Mouse (Mus musculus) liver, embryonic 12.5 days (tissue): Measurements from ENCODE around the gene 1700018F24Rik. TPM values are rescaled to one million over a fixed set of nuclear protein-coding genes. Genes with fewer than 3 reads are reported as not detected.
A peak's percentile ranks its signal among the peaks of the same experiment; 100 is the strongest.
"Not testable (repeated sequence)": the region's sequence is repeated elsewhere in the genome, so short reads cannot be mapped to it uniquely, and the experiment has no call there.

Source experiments
- ATAC-seq: fragments of 200-750 bp; cut with Nextera tagmentation; 2 replicates; pipeline ENCODE4 v1.8.0; 2017; ENCODE audit warnings: moderate number of reproducible peaks, mild to moderate bottlenecking, moderate library complexity
- H3K27ac ChIP-seq: fragments of 300-500 bp; sonication (generic); 2 replicates; pipeline ENCODE4 v1.5.1; 2016; ENCODE audit warnings: mild to moderate bottlenecking
- H3K27me3 ChIP-seq: fragments of 300-500 bp; sonication (generic); replicated peaks from 2 replicates; pipeline ENCODE4 v1.6.1; 2016; ENCODE audit warnings: mild to moderate bottlenecking, moderate library complexity
- H3K36me3 ChIP-seq: fragments of 300-500 bp; sonication (generic); 2 replicates; pipeline ENCODE4 v1.6.1; 2016; ENCODE audit warnings: mild to moderate bottlenecking, moderate library complexity
- H3K4me1 ChIP-seq: fragments of 300-500 bp; sonication (generic); 2 replicates; pipeline ENCODE4 v1.6.1; 2016
- H3K4me2 ChIP-seq: fragments of 300-500 bp; sonication (generic); 2 replicates; pipeline ENCODE4 v1.6.1; 2016; ENCODE audit warnings: mild to moderate bottlenecking, moderate library complexity
- H3K4me3 ChIP-seq: fragments of 300-500 bp; sonication (generic); 2 replicates; pipeline ENCODE4 v1.5.1; 2016; ENCODE audit warnings: mild to moderate bottlenecking, moderate library complexity
- H3K9ac ChIP-seq: fragments of 300-500 bp; sonication (generic); 2 replicates; pipeline ENCODE4 v1.6.1; 2016; ENCODE audit warnings: mild to moderate bottlenecking, moderate library complexity
- H3K9me3 ChIP-seq: fragments of 300-500 bp; sonication (generic); replicated peaks from 2 replicates; pipeline ENCODE4 v1.6.1; 2016; ENCODE audit warnings: mild to moderate bottlenecking, moderate library complexity
- WGBS: fragments of 180-500 bp; shearing (Covaris S2); methylation state at CpG from one replicate; pipeline ENCODE4 v1.1.7; 2016; ENCODE audit not compliant: insufficient replicate concordance; 5-methylcytosine and 5-hydroxymethylcytosine counted together
- polyA plus RNA-seq: library from polyadenylated mRNA; unstranded; fragments of >200 nt; fragmentation: Nextera tagmentation; extraction: Ambion mirVana; gene quantifications from 2 replicates; pipeline ENCODE4 v1.2.1, GENCODE M21; 2016

Gene 1700018F24Rik
- polyA plus RNA-seq, 1 experiment from 2014 or later: not detected

DNA sequence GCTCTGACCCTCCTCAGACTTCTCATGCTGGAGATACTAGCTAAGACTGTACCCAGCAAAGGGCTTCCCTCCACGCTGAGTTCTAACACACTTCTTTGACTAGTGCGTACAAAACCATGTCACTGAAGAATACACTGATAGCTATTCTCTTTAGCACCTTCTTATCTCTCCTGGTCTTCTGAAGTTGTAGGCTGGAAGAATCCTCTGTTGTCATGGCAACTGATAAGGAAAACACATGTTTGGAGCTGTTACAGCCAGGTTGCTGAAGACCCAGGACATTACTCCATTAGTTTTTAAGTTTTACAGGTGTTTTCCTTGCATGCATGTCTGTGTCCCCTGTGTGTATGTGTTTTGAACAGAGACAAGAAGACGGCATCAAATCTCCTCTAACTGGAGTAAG is 11.4 kb downstream of the 1700018F24Rik start:
- not testable (repeated sequence) for H3K4me1 ChIP-seq, H3K4me3 ChIP-seq, H3K36me3 ChIP-seq, H3K9ac ChIP-seq, H3K4me2 ChIP-seq, H3K9me3 ChIP-seq, H3K27me3 ChIP-seq, H3K27ac ChIP-seq
- WGBS: 25% methylated on average over 3 of the region's 3 CpGs
- ATAC-seq: 0 out of 2 replicates have a peak, but pooled peaks have one; percentile 46

DNA sequence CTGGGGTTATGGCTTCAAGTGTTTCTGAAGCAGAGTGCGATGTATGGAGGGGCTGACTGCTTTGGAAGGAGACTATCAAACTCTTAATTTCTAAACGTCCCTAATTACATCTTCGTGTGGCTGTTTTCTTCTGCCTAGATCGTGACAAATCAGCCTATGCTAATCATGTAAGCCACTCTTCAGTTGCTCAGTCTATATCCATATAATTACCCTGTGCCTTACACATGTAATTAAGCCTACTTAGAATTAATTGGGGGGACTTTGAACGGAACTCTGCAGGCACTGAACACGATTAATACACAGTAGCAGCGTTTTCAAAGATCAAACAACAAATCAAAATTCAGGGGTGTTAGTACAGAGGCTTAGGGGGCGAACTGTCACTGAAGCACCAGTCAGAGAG is 15.1 kb downstream of the 1700018F24Rik start:
- no peaks in the 10 kb centered on the region; the same call in 1 of the 2 replicates for H3K27me3 ChIP-seq
- H3K27ac ChIP-seq: no peak overlapping the region
- ATAC-seq: no peak
- peaks cover 6% of the 10 kb centered on the region; the same call in 1 of the 2 replicates for H3K4me1 ChIP-seq
- H3K9me3 ChIP-seq: no peaks in the 10 kb centered on the region
- H3K36me3 ChIP-seq: no peaks in the 10 kb centered on the region
- 64% methylated on average over 8 of the region's 8 CpGs for WGBS
- H3K4me3 ChIP-seq: no peak overlapping the region
- H3K4me2 ChIP-seq: no peak overlapping the region
- no peak overlapping the region for H3K9ac ChIP-seq

DNA sequence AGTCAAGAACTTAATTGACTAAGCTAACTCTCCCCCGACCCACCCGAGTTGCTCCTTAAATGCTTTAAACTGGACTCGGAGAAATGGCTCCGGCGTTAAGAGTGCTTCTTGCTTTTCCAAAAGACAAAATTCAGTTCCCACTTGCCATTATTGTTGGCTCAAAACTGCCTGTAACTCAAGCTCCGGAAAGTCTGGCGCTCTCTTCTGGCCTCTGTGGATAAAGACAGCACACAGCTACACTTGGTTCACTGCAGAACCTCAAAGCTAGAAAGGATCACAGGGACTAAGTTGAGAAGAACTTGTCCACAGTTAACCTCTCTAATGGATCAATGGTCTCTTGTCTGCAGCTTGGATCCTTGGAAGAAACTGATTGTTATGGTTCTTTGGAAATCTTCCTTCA is 15.9 kb downstream of the 1700018F24Rik start:
- H3K9me3 ChIP-seq: no peaks in the 10 kb centered on the region
- H3K36me3 ChIP-seq: no peaks in the 10 kb centered on the region
- 87% methylated on average over 7 of the region's 7 CpGs for WGBS
- H3K4me2 ChIP-seq: no peak overlapping the region
- H3K27ac ChIP-seq: no peak overlapping the region
- H3K9ac ChIP-seq: no peak overlapping the region
- H3K4me1 ChIP-seq: peaks cover 6% of the 10 kb centered on the region; the same call in 1 of the 2 replicates
- ATAC-seq: no peak
- H3K27me3 ChIP-seq: no peaks in the 10 kb centered on the region
- H3K4me3 ChIP-seq: no peak overlapping the region

DNA sequence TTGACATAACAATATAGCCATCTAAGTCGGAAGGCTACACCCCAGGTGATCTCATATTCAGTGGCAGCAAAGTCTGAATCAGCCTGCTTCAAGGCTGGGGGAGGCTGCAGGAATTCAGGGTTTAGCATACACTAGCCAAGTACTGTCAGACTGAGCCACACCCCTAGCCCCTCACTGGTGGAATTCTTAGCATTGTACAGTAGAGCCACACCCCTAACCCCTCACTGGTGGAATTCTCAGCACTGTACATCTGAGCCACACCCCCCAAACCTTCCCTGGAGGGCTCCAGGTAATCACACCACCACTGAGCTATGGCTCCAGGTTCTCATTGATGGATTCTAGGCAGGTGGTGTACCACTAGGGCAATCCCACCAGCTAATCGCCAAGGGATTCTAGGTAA is 16.7 kb downstream of the 1700018F24Rik start:
- no peak overlapping the region for H3K4me2 ChIP-seq
- H3K4me1 ChIP-seq: no peaks in the 10 kb centered on the region
- no peaks in the 10 kb centered on the region for H3K9me3 ChIP-seq
- no peak overlapping the region for H3K4me3 ChIP-seq
- H3K36me3 ChIP-seq: no peaks in the 10 kb centered on the region
- ATAC-seq: no peak
- 65% methylated on average over 2 of the region's 2 CpGs for WGBS
- H3K9ac ChIP-seq: no peak overlapping the region
- H3K27me3 ChIP-seq: no peaks in the 10 kb centered on the region
- no peak overlapping the region for H3K27ac ChIP-seq

DNA sequence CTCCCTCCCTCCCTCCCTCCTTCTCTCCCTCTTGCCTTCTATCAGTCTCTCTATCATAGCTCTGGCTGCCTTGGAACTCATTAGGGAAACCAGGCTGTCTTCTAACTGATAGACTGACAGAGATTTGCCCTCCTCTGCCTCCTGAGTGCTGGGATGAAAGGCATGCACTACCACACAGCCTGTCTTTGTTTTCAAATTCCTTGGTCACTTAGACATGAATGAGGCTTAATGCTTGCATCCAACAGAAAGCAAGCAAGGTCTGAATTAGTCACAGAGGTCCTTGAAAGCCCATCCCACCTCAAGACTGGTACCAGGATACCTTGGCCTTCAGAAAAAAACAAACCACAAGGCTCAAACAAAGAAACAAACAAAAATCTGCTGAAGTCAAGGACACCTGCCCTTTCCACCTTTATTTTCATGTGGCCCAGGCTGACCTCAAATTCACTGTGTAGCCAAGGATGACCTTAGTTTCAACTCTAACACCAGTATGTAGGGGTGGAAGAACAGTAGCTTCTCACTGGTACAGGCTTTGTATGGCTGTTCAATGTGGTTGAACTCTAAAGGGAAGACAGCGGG is 22.1 kb downstream of the 1700018F24Rik start:
- no peaks in the 10 kb centered on the region for H3K4me1 ChIP-seq
- H3K27me3 ChIP-seq: peaks cover 11% of the 10 kb centered on the region; the same call in 1 of the 2 replicates
- H3K27ac ChIP-seq: no peak overlapping the region
- no peak overlapping the region for H3K4me2 ChIP-seq
- no peak for ATAC-seq
- H3K4me3 ChIP-seq: no peak overlapping the region
- WGBS: 70% methylated on average over 1 of the region's 1 CpGs
- H3K36me3 ChIP-seq: no peaks in the 10 kb centered on the region
- H3K9ac ChIP-seq: no peak overlapping the region
- H3K9me3 ChIP-seq: no peaks in the 10 kb centered on the region

DNA sequence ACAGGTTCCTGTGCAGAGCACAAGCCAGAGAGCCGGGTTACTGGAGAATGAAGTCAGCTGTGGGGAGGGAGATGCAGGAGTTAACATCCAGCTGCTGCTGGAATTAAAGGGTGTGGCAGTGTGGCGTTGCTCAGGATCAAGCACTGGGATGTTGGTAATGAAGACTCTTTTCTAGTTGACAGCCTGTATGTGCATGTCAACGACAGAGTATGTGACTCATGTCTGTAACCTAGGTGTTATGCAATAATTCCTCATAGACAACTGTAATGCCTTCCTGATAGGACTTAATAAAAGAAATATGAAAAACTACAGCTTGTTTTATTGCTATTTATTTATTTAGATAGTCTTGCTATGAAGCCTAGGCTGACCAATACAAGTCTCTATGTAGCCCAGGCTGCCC is 26.1 kb downstream of the 1700018F24Rik start:
- Histone ChIP-seq H3K36me3 (no peaks in the 10 kb centered on the region), H3K4me1 (no peaks in the 10 kb centered on the region), H3K27ac (no peak overlapping the region), H3K4me3 (no peak overlapping the region), H3K9me3 (no peaks in the 10 kb centered on the region), H3K4me2 (no peak overlapping the region), H3K9ac (no peak overlapping the region), H3K27me3 (peaks cover 11% of the 10 kb centered on the region; the same call in 1 of the 2 replicates)
- ATAC-seq: no peak
- WGBS: 41% methylated on average over 3 of the region's 3 CpGs

DNA sequence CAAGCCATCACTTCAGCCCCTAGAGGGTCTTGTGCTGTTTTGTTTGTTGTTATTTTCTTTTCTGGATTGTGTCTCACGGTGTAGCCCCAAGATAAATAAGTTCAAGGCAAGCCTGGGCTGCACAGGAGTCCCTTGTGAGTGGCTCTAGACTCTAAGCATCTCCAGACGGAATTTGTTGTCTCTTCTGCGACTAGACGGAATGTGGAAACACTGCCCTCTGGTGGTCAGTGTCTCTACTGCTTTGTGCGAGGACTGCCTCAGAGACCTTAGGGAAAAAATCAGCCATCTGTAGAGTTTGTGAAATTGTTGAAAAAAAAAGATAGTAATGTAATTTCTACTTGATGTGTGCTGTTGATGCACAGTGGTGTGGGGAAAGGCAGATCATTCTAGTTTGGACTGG is 26.9 kb downstream of the 1700018F24Rik start:
- no peaks in the 10 kb centered on the region for H3K36me3 ChIP-seq
- no peak overlapping the region for H3K4me2 ChIP-seq
- no peaks in the 10 kb centered on the region for H3K9me3 ChIP-seq
- 0% methylated on average over 5 of the region's 5 CpGs for WGBS
- no peak overlapping the region for H3K4me3 ChIP-seq
- H3K4me1 ChIP-seq: no peaks in the 10 kb centered on the region
- H3K27me3 ChIP-seq: peaks cover 11% of the 10 kb centered on the region; the same call in 1 of the 2 replicates
- H3K27ac ChIP-seq: no peak overlapping the region
- H3K9ac ChIP-seq: no peak overlapping the region
- ATAC-seq: no peak

DNA sequence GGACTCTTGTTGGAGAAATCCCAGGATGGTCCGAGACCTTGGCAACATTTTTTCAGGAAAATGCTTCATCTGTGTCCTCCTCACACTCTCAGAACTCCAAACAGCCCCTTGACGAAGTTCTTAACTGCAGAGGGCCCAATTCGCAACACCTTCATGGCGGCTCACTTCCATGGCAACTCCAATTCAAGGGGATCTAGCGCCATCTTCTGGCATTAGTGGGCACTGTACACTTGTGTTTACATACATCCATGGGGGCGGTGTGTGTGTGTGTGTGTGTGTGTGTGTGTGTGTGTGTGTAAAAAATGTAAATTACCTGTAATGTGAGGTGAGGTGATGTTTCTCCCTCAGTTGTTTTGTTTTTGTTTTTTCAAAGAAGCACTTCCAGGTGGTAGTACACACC is 28.6 kb downstream of the 1700018F24Rik start:
- H3K9ac ChIP-seq: no peak overlapping the region
- H3K36me3 ChIP-seq: no peaks in the 10 kb centered on the region
- no peaks in the 10 kb centered on the region for H3K4me1 ChIP-seq
- no peak overlapping the region for H3K4me3 ChIP-seq
- no peaks in the 10 kb centered on the region for H3K9me3 ChIP-seq
- peaks cover 11% of the 10 kb centered on the region; the same call in 1 of the 2 replicates for H3K27me3 ChIP-seq
- no peak for ATAC-seq
- 42% methylated on average over 6 of the region's 6 CpGs for WGBS
- H3K4me2 ChIP-seq: no peak overlapping the region
- no peak overlapping the region for H3K27ac ChIP-seq

DNA sequence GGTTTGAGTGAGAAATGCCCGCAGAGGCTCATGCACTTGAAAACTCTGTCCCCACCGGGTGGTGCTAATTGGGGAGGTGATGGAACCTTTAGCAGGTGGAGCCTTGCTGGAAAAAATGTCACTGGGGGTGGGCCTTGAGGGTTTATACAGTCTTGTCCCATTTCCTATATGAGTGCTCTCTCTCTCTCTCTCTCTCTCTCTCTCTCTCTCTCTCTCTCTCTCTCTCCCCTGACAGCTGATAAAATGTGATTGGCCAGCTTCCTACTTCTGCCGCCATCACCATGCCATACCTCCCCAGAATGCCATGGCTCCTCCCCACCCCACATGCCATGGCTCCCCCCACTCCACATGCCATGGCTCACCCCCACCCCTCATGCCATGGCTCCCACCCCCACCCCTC is 32.3 kb downstream of the 1700018F24Rik start:
- Histone ChIP-seq H3K27me3 (no peaks in the 10 kb centered on the region), H3K4me1 (no peaks in the 10 kb centered on the region), H3K9me3 (no peaks in the 10 kb centered on the region), H3K36me3 (no peaks in the 10 kb centered on the region), H3K9ac (no peak overlapping the region), H3K27ac (no peak overlapping the region), H3K4me3 (no peak overlapping the region), H3K4me2 (no peak overlapping the region)
- WGBS: 39% methylated on average over 3 of the region's 3 CpGs
- ATAC-seq: no peak

DNA sequence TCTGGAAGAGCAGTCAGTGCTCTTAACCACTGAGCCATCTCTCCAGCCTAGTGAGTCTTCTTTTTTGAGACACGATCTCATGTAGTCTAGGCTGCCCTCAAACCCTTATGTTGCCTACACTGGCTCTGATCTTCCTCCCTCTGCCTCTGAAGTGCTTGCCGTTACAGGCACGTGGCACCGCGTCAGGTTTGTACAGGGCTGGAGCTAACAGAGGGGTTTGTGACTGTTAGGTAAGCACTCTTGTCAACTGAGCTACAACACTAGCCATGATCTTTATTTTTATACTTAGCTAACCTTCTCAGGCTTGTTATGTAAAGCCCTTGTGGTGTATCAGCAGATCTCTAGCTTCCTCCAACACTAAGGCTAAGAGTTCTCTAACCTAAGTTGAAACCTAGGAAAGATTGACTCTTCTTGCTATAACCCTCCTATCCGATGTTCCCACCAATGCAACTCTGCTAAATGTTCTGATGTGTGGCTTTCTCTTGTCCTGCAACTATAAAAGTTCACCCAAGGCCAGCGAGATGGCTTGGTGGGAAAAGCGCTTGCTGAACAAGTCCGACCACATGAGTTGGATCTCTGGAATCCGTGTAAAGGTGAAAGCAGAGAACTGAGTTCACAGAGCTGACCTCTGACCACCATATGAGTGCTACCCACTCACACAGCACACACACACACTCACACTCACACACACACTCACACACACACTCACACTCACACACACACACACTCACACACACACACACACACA is 39.2 kb downstream of the 1700018F24Rik start:
- WGBS: 79% methylated on average over 10 of the region's 10 CpGs
- Histone ChIP-seq H3K9me3 (no peaks in the 10 kb centered on the region), H3K4me1 (peaks cover 26% of the 10 kb centered on the region), H3K36me3 (peaks cover 11% of the 10 kb centered on the region), H3K4me2 (no peak overlapping the region), H3K27ac (no peak overlapping the region), H3K27me3 (no peaks in the 10 kb centered on the region), H3K4me3 (no peak overlapping the region), H3K9ac (no peak overlapping the region)
- no peak for ATAC-seq

DNA sequence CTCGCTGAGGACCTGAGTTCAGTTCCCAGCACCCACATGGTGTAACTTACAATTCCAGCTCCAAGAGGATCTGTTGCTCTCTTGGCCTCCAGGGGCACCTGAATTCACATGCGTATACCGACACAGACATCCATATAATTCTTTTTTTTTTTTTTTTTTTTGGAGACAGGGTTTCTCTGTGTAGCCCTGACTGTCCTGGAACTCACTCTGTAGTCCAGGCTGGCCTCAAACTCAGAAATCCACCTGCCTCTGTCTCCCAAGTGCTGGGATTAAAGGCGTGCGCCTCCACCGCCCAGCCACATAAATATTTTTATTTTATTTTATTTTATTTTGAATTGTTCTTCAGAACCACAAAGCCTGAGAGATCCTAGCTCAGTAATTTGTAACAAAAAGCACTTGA is 40.4 kb downstream of the 1700018F24Rik start:
- Histone ChIP-seq H3K9ac (peak overlapping the region; percentile 91), H3K4me3 (peak overlapping the region; percentile 78), H3K4me1 (peaks cover 26% of the 10 kb centered on the region), H3K4me2 (peak overlapping the region; percentile 84), H3K36me3 (peaks cover 20% of the 10 kb centered on the region), H3K27ac (peak overlapping the region; percentile 69)
- 41% methylated on average over 6 of the region's 6 CpGs for WGBS
- not testable (repeated sequence) for ATAC-seq, H3K27me3 ChIP-seq, H3K9me3 ChIP-seq

DNA sequence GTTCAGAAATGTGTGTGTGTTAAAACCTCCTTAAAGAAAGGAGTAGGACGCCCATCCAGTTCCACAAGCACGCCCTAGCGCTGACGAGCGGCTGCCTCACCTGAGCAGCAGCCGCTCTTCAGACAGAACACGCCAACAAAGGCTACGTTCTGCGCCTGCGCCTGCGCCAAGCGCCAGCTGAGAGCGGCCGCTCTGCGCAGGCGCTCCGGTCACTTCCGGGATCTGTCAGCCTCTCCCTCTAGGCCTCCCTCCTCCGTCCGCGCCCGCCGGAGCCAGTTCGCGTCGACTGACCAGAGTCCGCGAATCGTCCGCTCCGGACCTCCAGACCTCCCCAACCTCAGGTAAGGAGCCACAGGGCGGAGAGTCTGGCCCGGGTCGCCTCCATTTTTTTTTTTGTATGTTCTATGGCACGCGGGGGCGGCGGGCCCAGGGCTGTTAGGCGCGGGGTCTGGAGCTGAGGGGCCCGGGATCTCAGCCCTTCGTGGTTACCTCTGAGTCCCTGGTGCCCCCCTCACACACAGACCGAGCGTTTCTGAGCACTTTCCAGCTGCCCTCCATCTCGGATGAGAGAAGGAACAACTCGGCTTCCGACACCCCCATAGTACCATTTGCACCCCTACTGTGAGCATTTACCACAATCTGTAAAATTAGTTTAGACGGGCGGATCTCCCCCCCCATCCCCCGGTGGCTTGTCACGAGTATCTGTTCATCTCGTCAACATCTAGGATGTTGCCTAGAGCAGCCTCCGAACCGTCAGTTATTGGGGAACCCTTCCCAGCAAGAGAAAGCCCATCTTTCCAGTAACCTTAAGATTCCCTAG is 41.1 kb downstream of the 1700018F24Rik start, which contains the start of the genes Arpc1a and Kpna7:
TSS of gene Arpc1a (plus strand) at position 199 of the 820 bp plus-strand sequence.
TSS of gene Kpna7 (minus strand) at position 399 of the 820 bp plus-strand sequence.
- no peaks in the 10 kb centered on the region for H3K9me3 ChIP-seq
- H3K27ac ChIP-seq: peak within 1 kb of the TSS; percentile 77
- WGBS: under 1% methylated on average over 54 of the region's 54 CpGs
- H3K4me1 ChIP-seq: peaks cover 26% of the 10 kb centered on the region
- peak; percentile 99 for ATAC-seq
- peak within 1 kb of the TSS; percentile 84 for H3K4me2 ChIP-seq
- peak within 1 kb of the TSS; percentile 91 for H3K9ac ChIP-seq
- peak within 1 kb of the TSS; percentile 78 for H3K4me3 ChIP-seq
- H3K36me3 ChIP-seq: peaks cover 25% of the 10 kb centered on the region
- H3K27me3 ChIP-seq: no peaks in the 10 kb centered on the region
